Mouse (Mus musculus) ES-Bruce4 (cell line): ENCODE data around the gene Kbtbd12. TPM values are rescaled to one million over a fixed set of nuclear protein-coding genes. Genes with fewer than 3 reads are reported as not detected.

Experiments
- H3K27ac ChIP-seq: 2 replicates; pipeline ENCODE4 v1.5.1; 2012; ENCODE audit warnings: low read length, inconsistent platforms; ENCODE audit not compliant: insufficient read depth
- H3K27me3 ChIP-seq: 2 replicates; pipeline ENCODE4 v1.6.1; 2012; ENCODE audit warnings: mild to moderate bottlenecking, low read length, inconsistent platforms; ENCODE audit not compliant: control insufficient read depth, poor library complexity, insufficient read depth, severe bottlenecking
- H3K36me3 ChIP-seq: 2 replicates; pipeline ENCODE4 v1.6.1; 2012; ENCODE audit warnings: inconsistent platforms, mild to moderate bottlenecking, low read length, moderate library complexity; ENCODE audit not compliant: control insufficient read depth, poor library complexity, insufficient read depth, severe bottlenecking
- H3K4me1 ChIP-seq: one replicate; pipeline ENCODE4 v1.8.1; 2011; ENCODE audit warnings: low read length; ENCODE audit not compliant: control insufficient read depth, insufficient read depth
- H3K4me3 ChIP-seq: 2 replicates; pipeline ENCODE4 v1.5.1; 2011; ENCODE audit warnings: low read depth, mild to moderate bottlenecking, low read length
- H3K9ac ChIP-seq: 2 replicates; pipeline ENCODE4 v1.6.1; 2012; ENCODE audit warnings: low read depth, mild to moderate bottlenecking, inconsistent platforms; ENCODE audit not compliant: poor library complexity, severe bottlenecking
- H3K9me3 ChIP-seq: replicated peaks from 2 replicates; pipeline ENCODE4 v1.6.1; 2012; ENCODE audit warnings: mild to moderate bottlenecking, low read length, inconsistent platforms; ENCODE audit not compliant: control insufficient read depth, poor library complexity, insufficient read depth, severe bottlenecking
- CTCF ChIP-seq: IDR thresholded peaks from one replicate; pipeline ENCODE4 v1.8.1; 2011; ENCODE audit warnings: low read depth, low read length
- EP300 ChIP-seq: IDR thresholded peaks from 2 replicates; pipeline ENCODE4 v1.6.1; 2011; ENCODE audit warnings: low read depth, low read length; ENCODE audit not compliant: insufficient read depth
- POLR2A ChIP-seq: IDR thresholded peaks from one replicate; pipeline ENCODE4 v1.8.1; 2011; ENCODE audit warnings: low read length; ENCODE audit not compliant: insufficient read depth
- polyA plus RNA-seq: library from polyadenylated mRNA; stranded (reverse); fragments of >200 nt; gene quantifications from 2 replicates; pipeline ENCODE4 v1.2.4, GENCODE M21; 2011; ENCODE audit warnings: low read depth; ENCODE audit not compliant: missing spikeins, insufficient read depth, insufficient read length

The Kbtbd12 gene
- polyA plus RNA-seq, 1 experiment: not detected

DNA sequence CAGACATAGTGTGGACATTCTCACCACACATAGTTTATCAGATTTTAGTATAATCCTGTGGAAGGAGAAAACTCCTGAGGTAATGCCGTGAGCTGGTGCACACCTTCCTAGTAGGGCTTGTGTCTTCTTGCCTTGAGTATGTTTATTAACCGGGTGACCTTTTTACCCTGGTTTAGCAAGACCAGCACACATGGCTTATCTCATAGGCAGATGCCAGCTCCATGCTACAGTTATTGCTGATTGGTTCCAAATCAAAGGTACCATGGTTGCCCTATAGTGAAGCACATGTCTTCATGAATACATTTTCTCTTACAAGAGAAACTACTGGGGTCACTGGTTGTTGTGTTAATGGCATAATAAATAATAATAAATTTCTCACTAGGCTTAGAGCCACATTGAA is 38.1 kb upstream of the Kbtbd12 start:
- Histone ChIP-seq H3K4me3 (no peak overlapping the region), H3K9ac (no peak overlapping the region), H3K4me1 (no peaks in the 10 kb centered on the region), H3K36me3 (no peaks in the 10 kb centered on the region), H3K27me3 (no peaks in the 10 kb centered on the region), H3K27ac (no peak overlapping the region), H3K9me3 (no peaks in the 10 kb centered on the region)
- TF ChIP-seq POLR2A (no peak), EP300 (no peak), CTCF (no peak)

DNA sequence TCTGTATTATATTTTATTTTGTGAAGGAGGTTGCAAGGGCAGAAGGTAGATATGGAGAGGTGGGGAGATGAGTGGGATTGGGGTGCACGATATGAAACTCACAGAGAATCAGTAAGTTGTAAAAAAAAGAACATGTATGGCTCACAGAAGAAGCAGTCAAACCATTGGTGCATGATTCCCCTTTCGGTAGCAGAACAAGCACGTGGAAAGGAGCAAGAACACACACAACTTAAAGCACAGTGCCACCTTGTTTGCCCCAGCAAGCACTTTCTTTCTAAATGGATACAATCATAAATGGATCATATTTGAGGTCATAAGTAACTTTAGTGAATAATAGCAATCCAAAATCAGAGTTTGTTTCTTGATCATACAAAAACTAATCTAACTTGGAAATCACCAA is 24.5 kb upstream of the Kbtbd12 start:
- H3K9ac ChIP-seq: no peak overlapping the region
- H3K27ac ChIP-seq: no peak overlapping the region
- TF ChIP-seq POLR2A: no peak
- no peak for TF ChIP-seq CTCF
- no peak for TF ChIP-seq EP300
- H3K4me1 ChIP-seq: no peaks in the 10 kb centered on the region
- H3K27me3 ChIP-seq: no peaks in the 10 kb centered on the region
- no peaks in the 10 kb centered on the region for H3K9me3 ChIP-seq
- H3K4me3 ChIP-seq: no peak overlapping the region
- no peaks in the 10 kb centered on the region for H3K36me3 ChIP-seq

DNA sequence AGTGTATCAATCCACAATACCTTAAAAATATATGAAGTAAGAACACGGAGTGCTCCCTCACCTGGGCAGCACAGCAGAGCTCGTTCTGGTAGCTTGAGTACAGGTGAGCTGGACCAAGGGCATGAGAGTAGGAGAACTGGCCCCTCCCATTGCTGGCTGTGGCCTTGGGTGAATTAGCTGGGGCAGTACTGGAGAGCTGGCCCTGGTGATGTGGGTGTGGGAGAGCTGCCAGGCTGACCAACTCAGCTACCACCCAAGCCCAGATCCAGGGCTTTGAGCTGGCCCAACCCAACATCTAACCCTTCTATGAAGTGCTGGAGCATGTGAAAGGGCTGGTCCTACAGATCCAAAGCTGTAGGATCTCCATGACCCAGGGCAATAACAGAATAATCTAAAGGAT is 23.9 kb upstream of the Kbtbd12 start:
- no peak for TF ChIP-seq POLR2A
- no peak for TF ChIP-seq CTCF
- TF ChIP-seq EP300: no peak
- H3K36me3 ChIP-seq: no peaks in the 10 kb centered on the region
- no peak overlapping the region for H3K27ac ChIP-seq
- no peaks in the 10 kb centered on the region for H3K27me3 ChIP-seq
- H3K4me1 ChIP-seq: no peaks in the 10 kb centered on the region
- no peak overlapping the region for H3K4me3 ChIP-seq
- no peaks in the 10 kb centered on the region for H3K9me3 ChIP-seq
- no peak overlapping the region for H3K9ac ChIP-seq

DNA sequence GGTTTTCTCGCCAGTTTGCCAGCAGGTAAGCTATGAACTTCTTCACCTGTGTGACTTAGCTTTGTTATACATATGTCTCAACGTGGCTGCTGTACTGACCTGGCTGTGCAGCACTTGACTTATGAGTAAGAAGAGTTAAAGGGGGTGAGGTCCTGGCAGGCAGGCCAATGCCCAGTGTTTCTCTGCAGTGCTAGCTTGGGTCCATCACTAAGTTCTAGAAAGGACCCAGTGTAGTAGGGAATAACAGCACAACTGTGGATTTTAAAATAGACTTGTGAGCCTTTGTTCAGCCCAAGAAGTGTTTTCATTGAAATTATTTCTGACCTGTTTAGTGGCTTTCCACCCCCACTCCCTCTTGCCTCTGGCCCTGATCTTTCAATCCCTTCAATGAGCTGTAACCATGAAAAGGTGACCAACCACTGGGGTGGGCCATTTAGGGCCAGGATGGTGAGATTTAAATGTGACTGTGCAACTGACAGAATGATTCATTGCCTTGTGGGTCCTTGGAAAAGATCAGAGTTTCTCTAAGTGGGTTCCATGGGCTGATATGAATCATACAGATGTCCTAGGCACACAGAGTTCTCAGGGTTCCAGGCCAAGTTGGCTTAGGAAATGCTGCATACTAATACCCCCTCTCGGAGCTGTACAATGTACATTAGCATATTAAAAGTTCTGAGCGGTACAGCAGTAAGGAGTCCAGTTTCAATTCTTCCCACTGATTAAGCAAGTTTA is 10.0 kb upstream of the Kbtbd12 start:
- no peaks in the 10 kb centered on the region for H3K4me1 ChIP-seq
- H3K27ac ChIP-seq: no peak overlapping the region
- no peaks in the 10 kb centered on the region for H3K27me3 ChIP-seq
- no peak overlapping the region for H3K9ac ChIP-seq
- no peaks in the 10 kb centered on the region; the same call in 1 of the 2 replicates for H3K9me3 ChIP-seq
- H3K36me3 ChIP-seq: no peaks in the 10 kb centered on the region
- TF ChIP-seq EP300: no peak
- TF ChIP-seq CTCF: no peak
- TF ChIP-seq POLR2A: no peak
- H3K4me3 ChIP-seq: no peak overlapping the region

DNA sequence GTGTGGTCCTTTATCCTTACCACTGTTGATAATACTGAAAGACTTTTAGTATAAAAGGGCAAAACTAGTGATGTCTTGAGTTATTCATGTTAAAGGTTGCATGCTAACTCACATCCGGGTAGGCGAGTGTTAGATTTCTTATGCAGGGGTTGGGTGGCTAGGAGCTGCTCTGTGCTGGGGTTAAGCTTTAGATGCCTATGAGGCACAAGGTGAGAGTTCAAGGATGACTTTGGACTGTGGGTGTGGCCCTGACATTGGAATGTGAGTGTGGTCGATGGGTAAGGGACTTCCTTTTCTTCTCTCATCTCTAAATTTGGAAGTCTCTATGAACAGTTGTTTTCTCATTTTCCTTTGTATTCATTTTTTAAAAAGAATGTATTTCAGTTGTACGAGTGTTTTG is 7.0 kb upstream of the Kbtbd12 start:
- H3K4me1 ChIP-seq: peaks cover 4% of the 10 kb centered on the region
- no peak overlapping the region for H3K27ac ChIP-seq
- no peak overlapping the region for H3K4me3 ChIP-seq
- TF ChIP-seq EP300: no peak
- no peak for TF ChIP-seq CTCF
- TF ChIP-seq POLR2A: no peak
- H3K9me3 ChIP-seq: no peaks in the 10 kb centered on the region
- no peaks in the 10 kb centered on the region for H3K36me3 ChIP-seq
- no peak overlapping the region for H3K9ac ChIP-seq
- no peaks in the 10 kb centered on the region for H3K27me3 ChIP-seq

DNA sequence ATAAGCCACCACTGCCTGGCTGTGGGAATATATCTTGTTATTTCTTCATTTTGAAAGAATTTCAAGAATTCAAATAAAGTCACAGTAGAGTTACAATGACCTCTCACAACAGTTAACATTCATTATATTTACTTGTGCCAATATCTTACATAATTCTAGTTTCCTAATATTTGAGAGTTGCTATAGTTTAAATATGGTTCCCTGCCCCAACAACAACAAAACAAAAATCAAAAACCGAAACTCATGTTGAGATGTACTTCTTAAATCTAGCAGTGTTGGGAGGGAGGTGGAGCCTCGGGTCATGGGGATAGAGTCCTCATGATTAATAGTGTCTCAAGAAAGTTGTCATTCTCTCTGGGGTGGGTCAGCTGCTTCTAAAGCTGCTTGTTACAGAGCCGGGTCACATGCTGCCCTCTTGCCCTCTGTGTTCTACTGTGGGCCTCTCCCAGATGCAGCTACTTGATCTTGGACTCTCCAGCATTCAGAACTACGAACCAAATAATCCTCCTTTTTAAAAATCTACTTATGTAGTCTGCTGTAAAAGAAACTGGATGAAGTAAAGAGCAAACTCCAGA is 3.7 kb upstream of the Kbtbd12 start:
- Histone ChIP-seq H3K9me3 (peaks cover 11% of the 10 kb centered on the region; the same call in 1 of the 2 replicates), H3K27ac (no peak overlapping the region), H3K4me1 (peaks cover 4% of the 10 kb centered on the region), H3K9ac (no peak overlapping the region), H3K27me3 (peaks cover 2% of the 10 kb centered on the region; the same call in 1 of the 2 replicates), H3K36me3 (no peaks in the 10 kb centered on the region), H3K4me3 (no peak overlapping the region)
- no peak for TF ChIP-seq POLR2A
- no peak for TF ChIP-seq EP300
- TF ChIP-seq CTCF: no peak
